Mouse (Mus musculus) limb, embryonic 12.5 days (tissue): ENCODE measurements around the gene Ly9. TPM values are rescaled to one million over a fixed set of nuclear protein-coding genes. Genes with fewer than 3 reads are reported as not detected.

Source experiments
- ATAC-seq: fragments of 200-750 bp; cut with Nextera tagmentation; 2 replicates; pipeline ENCODE4 v1.8.0; 2017; ENCODE audit warnings: low read depth, moderate TSS enrichment; ENCODE audit not compliant: insufficient number of reproducible peaks, insufficient read depth, low FRiP score, low TSS enrichment
- H3K27ac ChIP-seq: fragments of 300-500 bp; sonication (generic); 2 replicates; pipeline ENCODE4 v1.5.1; 2016; ENCODE audit warnings: mild to moderate bottlenecking, moderate library complexity
- H3K27me3 ChIP-seq: fragments of 300-500 bp; sonication (generic); 2 replicates; pipeline ENCODE4 v1.6.1; 2016; ENCODE audit warnings: mild to moderate bottlenecking, moderate library complexity
- H3K36me3 ChIP-seq: fragments of 300-500 bp; sonication (generic); 2 replicates; pipeline ENCODE4 v1.6.1; 2016; ENCODE audit warnings: mild to moderate bottlenecking, moderate library complexity
- H3K4me1 ChIP-seq: fragments of 300-500 bp; sonication (generic); replicated peaks from 2 replicates; pipeline ENCODE4 v1.6.1; 2016
- H3K4me2 ChIP-seq: fragments of 300-500 bp; sonication (generic); 2 replicates; pipeline ENCODE4 v1.6.1; 2016; ENCODE audit warnings: mild to moderate bottlenecking, moderate library complexity
- H3K4me3 ChIP-seq: fragments of 300-500 bp; sonication (generic); replicated peaks from 2 replicates; pipeline ENCODE4 v1.5.1; 2016; ENCODE audit warnings: mild to moderate bottlenecking
- H3K9ac ChIP-seq: fragments of 300-500 bp; sonication (generic); replicated peaks from 2 replicates; pipeline ENCODE4 v1.6.1; 2016; ENCODE audit warnings: mild to moderate bottlenecking, moderate library complexity
- H3K9me3 ChIP-seq: fragments of 300-500 bp; sonication (generic); 2 replicates; pipeline ENCODE4 v1.6.1; 2016; ENCODE audit warnings: mild to moderate bottlenecking, moderate library complexity
- WGBS: fragments of 180-500 bp; shearing (Covaris S2); methylation state at CpG from one replicate; pipeline ENCODE4 v1.1.7; 2016; 5-methylcytosine and 5-hydroxymethylcytosine counted together
- microRNA-seq: library from miRNA; unstranded; fragments of <30 nt; microRNA quantifications from one replicate; pipeline ENCODE4, GENCODE M21; 2017
- polyA plus RNA-seq: library from polyadenylated mRNA; unstranded; fragments of >200 nt; fragmentation: Nextera tagmentation; extraction: Ambion mirVana; gene quantifications from 2 replicates; pipeline ENCODE4 v1.2.1, GENCODE M21; 2016

The Ly9 gene
- polyA plus RNA-seq, 1 experiment from 2014 or later, result 0.14 TPM

GRCm38 (mm10) chr1:171556366-171556765, 50.8 kb downstream of the Ly9 start:
- 85% methylated on average over 2 of the region's 2 CpGs for WGBS
- H3K4me3 ChIP-seq, result no peak overlapping the region

GRCm38 (mm10) chr1:171553359-171554341, 53.6 kb downstream of the Ly9 start:
- no peak for ATAC-seq

More at GRCm38 (mm10) chr1:171556366-171556765, 50.8 kb downstream of the Ly9 start:
- Histone ChIP-seq H3K4me2 (no peak overlapping the region), H3K27me3 (no peaks in the 10 kb centered on the region), H3K9me3 (no peaks in the 10 kb centered on the region), H3K27ac (no peak overlapping the region), H3K36me3 (no peaks in the 10 kb centered on the region), H3K9ac (no peak overlapping the region), H3K4me1 (no peaks in the 10 kb centered on the region)
- ATAC-seq, result no peak

GRCm38 (mm10) chr1:171552230-171552629, 55.0 kb downstream of the Ly9 start:
- Histone ChIP-seq H3K9me3 (peaks cover 5% of the 10 kb centered on the region; the same call in 1 of the 2 replicates), H3K4me2 (no peak overlapping the region), H3K36me3 (no peaks in the 10 kb centered on the region), H3K27ac (no peak overlapping the region), H3K9ac (no peak overlapping the region), H3K27me3 (no peaks in the 10 kb centered on the region), H3K4me1 (no peaks in the 10 kb centered on the region), H3K4me3 (no peak overlapping the region)
- WGBS, result 85% methylated on average over 2 of the region's 2 CpGs
- no peak for ATAC-seq

More at GRCm38 (mm10) chr1:171553359-171554341, 53.6 kb downstream of the Ly9 start:
- Histone ChIP-seq H3K4me3 (no peak overlapping the region), H3K4me1 (no peaks in the 10 kb centered on the region), H3K27me3 (no peaks in the 10 kb centered on the region), H3K9ac (no peak overlapping the region), H3K27ac (no peak overlapping the region), H3K36me3 (no peaks in the 10 kb centered on the region), H3K4me2 (no peak overlapping the region), H3K9me3 (peaks cover 5% of the 10 kb centered on the region; the same call in 1 of the 2 replicates)
- WGBS, result 88% methylated on average over 11 of the region's 11 CpGs

- Histone ChIP-seq H3K27ac (no peak overlapping the region), H3K9me3 (peaks cover 5% of the 10 kb centered on the region; the same call in 1 of the 2 replicates), H3K4me1 (no peaks in the 10 kb centered on the region), H3K36me3 (no peaks in the 10 kb centered on the region), H3K9ac (no peak overlapping the region), H3K4me3 (no peak overlapping the region), H3K4me2 (no peak overlapping the region), H3K27me3 (no peaks in the 10 kb centered on the region)
- 76% methylated on average over 7 of the region's 7 CpGs for WGBS
- no peak for ATAC-seq
Observed at GRCm38 (mm10) chr1:171551326-171551725, 55.9 kb downstream of the Ly9 start.

- Histone ChIP-seq H3K9ac (no peak overlapping the region), H3K4me2 (no peak overlapping the region), H3K27ac (no peak overlapping the region), H3K4me1 (no peaks in the 10 kb centered on the region), H3K36me3 (no peaks in the 10 kb centered on the region), H3K9me3 (0 out of 2 replicates have a peak, but pooled peaks cover 16% of the 10 kb centered on the region), H3K27me3 (no peaks in the 10 kb centered on the region), H3K4me3 (no peak overlapping the region)
- 83% methylated on average over 1 of the region's 1 CpGs for WGBS
- ATAC-seq, result no peak
Observed at GRCm38 (mm10) chr1:171540694-171541093, 66.5 kb downstream of the Ly9 start.

Small RNAs within 50 kb of the gene (microRNA-seq; reads per million reads assigned to microRNA genes)
- not detected for gene Mir7683

Other genes starting within 250 kb of the Ly9 start
- 2.0 and 2.2 TPM in 2 replicates for gene Klhdc9, start 246.6 kb downstream of the Ly9 start, polyA plus RNA-seq
- 6.2 and 7.8 TPM in 2 replicates for gene Nectin4, start 237.3 kb downstream of the Ly9 start, polyA plus RNA-seq
- gene Arhgap30, start 218.5 kb downstream of the Ly9 start, polyA plus RNA-seq, result 0.75 and 0.91 TPM in 2 replicates
- 113 and 123 TPM in 2 replicates for gene Usf1, start 196.1 kb downstream of the Ly9 start, polyA plus RNA-seq
- gene Tstd1, start 188.5 kb downstream of the Ly9 start, polyA plus RNA-seq, result 7.5 and 7.7 TPM in 2 replicates
- gene F11r, start 169.9 kb downstream of the Ly9 start, polyA plus RNA-seq, result 32.9 and 36.8 TPM in 2 replicates
- gene Alyref2, start 103.9 kb downstream of the Ly9 start, polyA plus RNA-seq, result 11.7 and 12.6 TPM in 2 replicates
- not detected in 2 replicates for gene Itln1, start 72.1 kb downstream of the Ly9 start, polyA plus RNA-seq
- gene Cd244a, start 48.2 kb downstream of the Ly9 start, polyA plus RNA-seq, result 0.10 TPM in 2 replicates
- not detected in 2 replicates for gene Slamf7, start 45.6 kb upstream of the Ly9 start, polyA plus RNA-seq
- gene Cd48, start 74.6 kb upstream of the Ly9 start, polyA plus RNA-seq, result 0.40 and 0.78 TPM in 2 replicates
- 0.18 and 0.35 TPM in 2 replicates for gene Slamf1, start 159.7 kb upstream of the Ly9 start, polyA plus RNA-seq
- 0.90 and 0.99 TPM in 2 replicates for gene Cd84, start 232.3 kb upstream of the Ly9 start, polyA plus RNA-seq